Mouse (Mus musculus) liver, adult 2 months (tissue): Measurements from ENCODE around the gene Hspb8.

Source experiments
- CTCF ChIP-seq: fragments of 200-500 bp; IDR thresholded peaks from 2 replicates; pipeline ENCODE4 v1.5.1; 2011; ENCODE audit warnings: low read depth, low read length, control low read depth
- POLR2A ChIP-seq: fragments of 200-500 bp; IDR thresholded peaks from 2 replicates; pipeline ENCODE4 v1.6.1; 2011; ENCODE audit warnings: low read length, control low read depth; ENCODE audit not compliant: insufficient read depth; ENCODE audit errors: extremely low read depth

DNA sequence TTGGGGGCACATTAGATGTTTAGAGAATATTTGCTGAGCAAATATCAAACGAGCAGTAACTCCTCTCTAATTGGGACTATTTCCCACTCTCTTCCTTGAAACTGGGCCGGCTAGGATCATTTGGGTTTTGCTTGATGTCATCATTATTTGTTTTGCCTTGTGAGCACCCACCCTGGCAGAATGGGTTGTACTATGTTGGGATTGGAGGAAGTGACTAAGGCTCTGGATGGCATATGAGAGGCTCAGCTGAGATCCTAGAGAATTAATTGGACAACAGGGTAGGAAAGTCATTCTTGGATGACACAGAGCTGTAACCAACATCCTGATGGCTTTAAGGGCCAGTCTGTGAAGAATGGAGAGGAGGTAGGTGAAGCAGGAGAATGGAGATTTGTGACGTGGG, 16.2 kb downstream of the Hspb8 start:
- no peak for TF ChIP-seq CTCF
- TF ChIP-seq POLR2A: no peak
